Mouse (Mus musculus) heart, adult 18-20 months (tissue): ENCODE data around the gene Psmd8. TPM values are rescaled to one million over a fixed set of nuclear protein-coding genes. Genes with fewer than 3 reads are reported as not detected.

Source experiments
- DNase-seq, 2 experiments: peaks; one replicate each; pipeline ENCODE4 v3.0.0; 2021 to 2022; ENCODE audit warnings: mixed read lengths in 1 of 2
- total RNA-seq, 2 experiments: library from RNA; stranded (reverse); gene quantifications; 2 replicates each; pipeline ENCODE4 v1.2.3; 2021

Psmd8 gene
- total RNA-seq, 2 experiments from 2014 or later, result 119 to 124 TPM

DNA sequence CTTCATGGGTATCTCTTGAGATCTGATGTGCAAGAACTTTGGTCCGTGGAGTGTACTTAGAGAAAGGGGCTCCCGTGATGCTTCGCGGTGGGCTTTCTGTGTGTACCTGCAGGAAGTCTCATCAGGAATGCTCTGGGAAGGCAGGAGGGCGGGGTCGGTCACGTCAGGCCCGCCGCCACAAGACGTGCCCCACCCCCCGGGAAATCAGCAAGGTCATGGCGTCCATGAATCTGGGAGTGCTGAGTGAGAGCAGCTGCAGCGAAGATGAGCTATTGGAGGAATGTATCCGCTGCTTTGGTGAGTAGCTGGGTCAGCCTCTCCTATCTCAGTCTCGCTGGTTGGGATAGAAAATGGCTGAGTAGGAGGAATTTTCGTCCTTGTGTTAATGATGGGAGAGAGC lies 43.1 kb downstream of the Psmd8 start:
- DNase-seq, result no peak

DNA sequence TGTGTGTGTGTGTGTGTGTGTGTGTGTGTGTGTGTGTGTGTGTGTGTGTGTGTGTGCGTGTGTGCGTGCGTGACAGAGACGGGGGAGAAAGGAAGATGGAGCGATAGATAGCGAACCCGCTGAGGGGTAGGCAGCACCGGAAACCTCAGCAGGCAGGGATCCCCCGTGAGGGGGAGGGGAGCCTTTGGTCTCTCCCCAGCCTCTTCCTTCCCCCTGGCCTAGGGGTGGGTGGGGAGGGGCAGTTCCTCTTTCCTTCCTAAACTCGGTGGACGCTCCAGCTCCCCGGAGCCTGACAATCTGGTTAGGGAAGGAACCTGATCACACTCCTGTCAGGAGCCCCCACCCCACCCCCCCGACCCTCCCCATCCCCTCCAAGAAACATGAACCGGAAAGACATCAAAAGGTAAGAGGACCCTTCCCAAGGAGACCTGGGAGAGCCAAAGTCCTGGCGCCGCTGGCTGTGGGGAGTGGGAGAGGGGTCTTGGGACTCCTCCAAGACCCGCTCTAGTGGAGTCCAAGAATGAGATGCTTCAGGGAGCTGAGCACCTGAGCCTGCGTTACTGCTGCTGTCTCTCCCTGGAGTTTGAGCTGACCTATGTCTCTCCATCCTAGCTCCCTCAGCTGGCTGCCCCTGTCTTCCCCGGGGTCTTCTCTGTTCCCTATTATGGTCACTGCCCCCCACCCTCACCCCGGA lies 45.7 kb downstream of the Psmd8 start, which contains the start of gene Rasgrp4:
Gene Rasgrp4, plus strand, starts transcription at position 159 of the 694 bp plus-strand sequence.
- DNase-seq, result peak; percentile 13 to 54

DNA sequence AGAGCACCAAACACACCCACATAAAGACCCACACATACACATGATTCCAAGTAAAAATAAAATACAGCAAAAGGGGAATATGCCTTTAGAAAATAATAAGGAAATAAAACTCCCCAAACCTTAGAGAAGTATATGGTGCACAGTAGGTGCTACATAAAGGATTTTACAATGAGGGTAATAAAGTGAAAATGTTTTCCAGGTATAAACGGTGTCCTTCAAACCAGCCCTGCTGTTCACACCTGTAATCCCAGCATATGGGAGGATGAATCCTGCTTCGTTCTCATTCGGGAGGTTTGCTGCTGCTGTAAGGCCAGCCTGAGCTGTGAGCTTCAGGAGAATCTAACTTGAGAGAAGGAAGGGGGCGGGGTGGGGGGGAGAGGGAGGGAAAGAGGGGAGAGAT lies 46.3 kb downstream of the Psmd8 start:
- DNase-seq, result no peak

DNA sequence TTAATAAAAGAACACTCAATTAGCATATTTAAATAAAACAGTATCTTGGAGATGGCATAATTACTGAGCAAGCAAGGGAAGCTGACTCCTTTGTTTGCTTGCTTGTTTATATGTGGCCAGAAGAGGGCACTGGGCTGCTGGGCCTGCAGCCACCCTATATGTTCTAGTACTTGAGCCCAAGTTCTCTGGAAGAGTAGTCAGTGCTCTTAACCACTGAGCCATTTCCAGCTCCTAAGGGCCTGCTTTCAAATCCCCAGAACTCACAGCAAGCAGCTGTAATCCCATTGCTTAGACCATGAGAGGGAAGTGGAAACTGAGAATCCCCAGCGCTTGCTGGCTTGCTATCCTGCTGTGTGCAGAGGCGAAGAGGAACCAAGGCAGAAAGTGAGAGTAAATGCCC lies 51.8 kb downstream of the Psmd8 start:
- DNase-seq, result peak; percentile 12 to 14

DNA sequence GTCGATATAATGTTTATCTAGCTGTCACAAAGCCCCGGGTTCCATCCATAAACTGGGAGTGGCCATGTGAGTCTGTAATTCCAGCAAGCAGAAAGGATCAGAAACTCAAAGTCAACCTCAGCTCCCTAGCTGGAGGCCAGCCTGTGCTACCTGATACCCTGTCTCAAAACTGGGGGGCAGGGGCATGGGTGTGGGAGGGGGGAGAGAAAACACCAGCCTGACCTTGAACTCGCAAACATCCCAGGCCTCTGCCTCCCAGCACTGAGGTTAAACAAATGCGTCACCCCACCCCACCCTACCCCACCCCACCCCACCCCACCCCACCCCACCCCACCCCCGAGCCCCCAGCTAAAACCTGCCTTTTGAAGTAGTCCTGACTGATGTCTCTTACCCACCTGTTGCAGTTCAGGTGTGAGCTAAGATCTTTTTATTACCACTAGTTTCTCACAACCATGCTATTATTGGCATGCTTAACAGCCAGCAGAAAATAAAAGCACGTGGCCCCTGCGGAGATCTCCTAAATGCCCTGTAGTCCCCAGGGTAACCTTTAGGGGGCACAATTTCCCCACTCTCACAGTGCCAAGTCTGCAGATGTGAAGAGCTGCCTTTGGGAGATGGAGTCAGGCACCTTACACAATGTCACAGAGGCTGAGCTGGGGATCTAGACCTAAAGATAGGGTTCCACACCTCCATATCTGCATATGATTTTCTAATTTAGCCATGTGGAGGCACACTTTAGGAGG lies 54.2 kb downstream of the Psmd8 start:
- DNase-seq, result peak; percentile 51 to 70

DNA sequence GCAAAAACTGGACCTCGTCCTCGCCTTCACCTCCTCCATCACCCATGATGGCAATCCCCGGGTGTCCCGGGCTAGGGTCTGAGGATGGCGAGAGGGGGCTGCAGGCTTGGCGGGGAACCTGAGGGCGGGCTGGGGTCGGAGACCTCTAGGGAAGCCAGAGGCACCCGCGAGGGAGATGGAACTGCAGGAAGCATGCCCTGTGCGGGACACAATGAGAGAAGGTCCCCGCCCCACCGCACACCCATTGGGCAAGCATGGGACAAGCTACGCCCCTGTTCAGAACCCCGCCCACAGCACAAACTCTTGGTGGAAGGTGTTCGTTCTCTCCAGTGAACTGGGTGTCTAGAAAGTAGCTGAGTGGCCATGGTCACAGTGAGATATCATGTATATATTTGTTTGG lies 55.5 kb downstream of the Psmd8 start, which contains the start of gene Ryr1:
Gene Ryr1, minus strand, starts transcription at position 210 of the 400 bp plus-strand sequence.
- DNase-seq, result peak; percentile 14 to 22

Other genes starting within 250 kb of the Psmd8 start
- 10 to 100 TPM; 64.7 to 66.4 TPM for gene Actn4, start 218.4 kb downstream of the Psmd8 start, total RNA-seq
- 100 to 1,000 TPM; 166 to 176 TPM for gene Eif3k, start 198.8 kb downstream of the Psmd8 start, total RNA-seq
- 1 to 10 TPM in 1 of 2 experiments, under 1 TPM in 1; 0.45 to 4.2 TPM for gene Map4k1, start 198.7 kb downstream of the Psmd8 start, total RNA-seq
- under 1 TPM; 0.07 to 0.13 TPM for gene Ryr1, start 55.5 kb downstream of the Psmd8 start, total RNA-seq
- 1 to 10 TPM in 1 of 2 experiments, under 1 TPM in 1; 0.92 to 1.1 TPM for gene Rasgrp4, start 45.9 kb downstream of the Psmd8 start, total RNA-seq
- gene Fam98c, start 24.5 kb downstream of the Psmd8 start, total RNA-seq, result 10 to 100 TPM; 10.4 to 12.1 TPM
- gene Ggn, start 10.5 kb downstream of the Psmd8 start, total RNA-seq, result under 1 TPM; 0.25 to 0.28 TPM
- gene Spred3, start 10.3 kb downstream of the Psmd8 start, total RNA-seq, result under 1 TPM; 0.60 to 0.77 TPM
- under 1 TPM in 1 of 2 experiments, not detected in 1; 0.89 TPM for gene Catsperg1, start 33.3 kb upstream of the Psmd8 start, total RNA-seq
- gene Kcnk6, start 51.8 kb upstream of the Psmd8 start, total RNA-seq, result 1 to 10 TPM; 2.7 to 2.9 TPM
- gene Yif1b, start 57.6 kb upstream of the Psmd8 start, total RNA-seq, result 10 to 100 TPM; 66.3 to 69.2 TPM
- 1 to 10 TPM in 1 of 2 experiments, under 1 TPM in 1; 0.77 to 1.6 TPM for gene 2200002D01Rik, start 67.8 kb upstream of the Psmd8 start, total RNA-seq
- 10 to 100 TPM; 45.7 to 53.8 TPM for gene Spint2, start 101.2 kb upstream of the Psmd8 start, total RNA-seq
- 1 to 10 TPM; 5.8 to 7.5 TPM for gene Ppp1r14a, start 108.6 kb upstream of the Psmd8 start, total RNA-seq
- 1 to 10 TPM in 1 of 2 experiments, under 1 TPM in 1; 0.47 to 1.1 TPM for gene Dpf1, start 123.2 kb upstream of the Psmd8 start, total RNA-seq